Mouse (Mus musculus): ENCODE measurements around the gene Itln1. TPM values are rescaled to one million over a fixed set of nuclear protein-coding genes. Genes with fewer than 3 reads are reported as not detected.

Itln1 gene
- total and polyA plus RNA-seq, 2 experiments = not detected

GRCm38 (mm10) chr1:171558407-171558806, 23.3 kb upstream of the Itln1 start:
- TF ChIP-seq POLR2A (IDR thresholded peaks at IDR 0.05; ENCODE audit: extremely low read depth, insufficient read depth, low read length) (no peak), CTCF (IDR thresholded peaks at IDR 0.05; ENCODE audit: low read depth, low read length) (no peak)
- DNase-seq (ENCODE audit: extremely low read depth, low read depth, low spot score) = no peak
- Histone ChIP-seq H3K79me2 (ENCODE audit: control insufficient read depth, insufficient read depth, low read length) (no peaks in the 10 kb centered on the region), H3K27me3 (ENCODE audit: control insufficient read depth, insufficient read depth, low read length) (no peaks in the 10 kb centered on the region), H3K4me3 (ENCODE audit: insufficient read depth, low read depth, low read length) (no peak overlapping the region), H3K4me1 (ENCODE audit: control insufficient read depth, insufficient read depth, low read length) (no peaks in the 10 kb centered on the region), H3K9ac (ENCODE audit: low read depth, low read length) (no peak overlapping the region), H3K36me3 (ENCODE audit: control insufficient read depth, insufficient read depth, low read length) (no peaks in the 10 kb centered on the region), H3K27ac (replicated peaks; ENCODE audit: insufficient read depth, low read depth, low read length) (no peak overlapping the region)
- WGBS = 84% methylated on average over 6 of the region's 6 CpGs

GRCm38 (mm10) chr1:171556366-171556765, 21.3 kb upstream of the Itln1 start:
- WGBS = 33% methylated on average over 2 of the region's 2 CpGs
- Histone ChIP-seq H3K9ac (ENCODE audit: low read depth, low read length) (no peak overlapping the region), H3K4me1 (ENCODE audit: control insufficient read depth, insufficient read depth, low read length) (no peaks in the 10 kb centered on the region), H3K36me3 (ENCODE audit: control insufficient read depth, insufficient read depth, low read length) (no peaks in the 10 kb centered on the region), H3K27ac (replicated peaks; ENCODE audit: insufficient read depth, low read depth, low read length) (no peak overlapping the region), H3K27me3 (ENCODE audit: control insufficient read depth, insufficient read depth, low read length) (no peaks in the 10 kb centered on the region), H3K79me2 (ENCODE audit: control insufficient read depth, insufficient read depth, low read length) (no peaks in the 10 kb centered on the region), H3K4me3 (ENCODE audit: insufficient read depth, low read depth, low read length) (no peak overlapping the region)
- TF ChIP-seq CTCF (IDR thresholded peaks at IDR 0.05; ENCODE audit: low read depth, low read length) (no peak), POLR2A (IDR thresholded peaks at IDR 0.05; ENCODE audit: extremely low read depth, insufficient read depth, low read length) (no peak)
- peak; percentile 85 for DNase-seq (ENCODE audit: extremely low read depth, low read depth, low spot score)

GRCm38 (mm10) chr1:171553359-171554341, 18.6 kb upstream of the Itln1 start:
- 85% methylated on average over 11 of the region's 11 CpGs for WGBS

GRCm38 (mm10) chr1:171552230-171552629, 17.1 kb upstream of the Itln1 start:
- Histone ChIP-seq H3K27ac (replicated peaks; ENCODE audit: insufficient read depth, low read depth, low read length) (no peak overlapping the region), H3K27me3 (ENCODE audit: control insufficient read depth, insufficient read depth, low read length) (no peaks in the 10 kb centered on the region), H3K4me1 (ENCODE audit: control insufficient read depth, insufficient read depth, low read length) (no peaks in the 10 kb centered on the region), H3K36me3 (ENCODE audit: control insufficient read depth, insufficient read depth, low read length) (no peaks in the 10 kb centered on the region), H3K79me2 (ENCODE audit: control insufficient read depth, insufficient read depth, low read length) (no peaks in the 10 kb centered on the region), H3K9ac (ENCODE audit: low read depth, low read length) (no peak overlapping the region), H3K4me3 (ENCODE audit: insufficient read depth, low read depth, low read length) (no peak overlapping the region)
- no peak for DNase-seq (ENCODE audit: extremely low read depth, low read depth, low spot score)
- TF ChIP-seq CTCF (IDR thresholded peaks at IDR 0.05; ENCODE audit: low read depth, low read length) (no peak), POLR2A (IDR thresholded peaks at IDR 0.05; ENCODE audit: extremely low read depth, insufficient read depth, low read length) (no peak)
- WGBS = 82% methylated on average over 2 of the region's 2 CpGs

More at GRCm38 (mm10) chr1:171553359-171554341, 18.6 kb upstream of the Itln1 start:
- no peak overlapping the region for H3K27ac ChIP-seq (replicated peaks; ENCODE audit: insufficient read depth, low read depth, low read length)
- H3K79me2 ChIP-seq (ENCODE audit: control insufficient read depth, insufficient read depth, low read length) = no peaks in the 10 kb centered on the region
- DNase-seq (ENCODE audit: extremely low read depth, low read depth, low spot score) = no peak
- TF ChIP-seq POLR2A (IDR thresholded peaks at IDR 0.05; ENCODE audit: extremely low read depth, insufficient read depth, low read length) (no peak), CTCF (IDR thresholded peaks at IDR 0.05; ENCODE audit: low read depth, low read length) (no peak)
- no peaks in the 10 kb centered on the region for H3K36me3 ChIP-seq (ENCODE audit: control insufficient read depth, insufficient read depth, low read length)
- no peak overlapping the region for H3K9ac ChIP-seq (ENCODE audit: low read depth, low read length)
- no peaks in the 10 kb centered on the region for H3K4me1 ChIP-seq (ENCODE audit: control insufficient read depth, insufficient read depth, low read length)
- H3K4me3 ChIP-seq (ENCODE audit: insufficient read depth, low read depth, low read length) = no peak overlapping the region
- no peaks in the 10 kb centered on the region for H3K27me3 ChIP-seq (ENCODE audit: control insufficient read depth, insufficient read depth, low read length)

- Histone ChIP-seq H3K36me3 (ENCODE audit: control insufficient read depth, insufficient read depth, low read length) (no peaks in the 10 kb centered on the region), H3K4me3 (ENCODE audit: insufficient read depth, low read depth, low read length) (no peak overlapping the region), H3K27ac (replicated peaks; ENCODE audit: insufficient read depth, low read depth, low read length) (no peak overlapping the region), H3K79me2 (ENCODE audit: control insufficient read depth, insufficient read depth, low read length) (no peaks in the 10 kb centered on the region), H3K4me1 (ENCODE audit: control insufficient read depth, insufficient read depth, low read length) (no peaks in the 10 kb centered on the region), H3K27me3 (ENCODE audit: control insufficient read depth, insufficient read depth, low read length) (no peaks in the 10 kb centered on the region), H3K9ac (ENCODE audit: low read depth, low read length) (no peak overlapping the region)
- DNase-seq (ENCODE audit: extremely low read depth, low read depth, low spot score) = no peak
- 77% methylated on average over 7 of the region's 7 CpGs for WGBS
- TF ChIP-seq CTCF (IDR thresholded peaks at IDR 0.05; ENCODE audit: low read depth, low read length) (no peak), POLR2A (IDR thresholded peaks at IDR 0.05; ENCODE audit: extremely low read depth, insufficient read depth, low read length) (no peak)
Observed at GRCm38 (mm10) chr1:171551326-171551725, 16.2 kb upstream of the Itln1 start.

- Histone ChIP-seq H3K4me3 (ENCODE audit: insufficient read depth, low read depth, low read length) (no peak overlapping the region), H3K79me2 (ENCODE audit: control insufficient read depth, insufficient read depth, low read length) (no peaks in the 10 kb centered on the region), H3K4me1 (ENCODE audit: control insufficient read depth, insufficient read depth, low read length) (no peaks in the 10 kb centered on the region), H3K9ac (ENCODE audit: low read depth, low read length) (no peak overlapping the region), H3K36me3 (ENCODE audit: control insufficient read depth, insufficient read depth, low read length) (no peaks in the 10 kb centered on the region), H3K27ac (replicated peaks; ENCODE audit: insufficient read depth, low read depth, low read length) (no peak overlapping the region), H3K27me3 (ENCODE audit: control insufficient read depth, insufficient read depth, low read length) (no peaks in the 10 kb centered on the region)
- 88% methylated on average over 1 of the region's 1 CpGs for WGBS
- TF ChIP-seq POLR2A (IDR thresholded peaks at IDR 0.05; ENCODE audit: extremely low read depth, insufficient read depth, low read length) (no peak), CTCF (IDR thresholded peaks at IDR 0.05; ENCODE audit: low read depth, low read length) (no peak)
- no peak for DNase-seq (ENCODE audit: extremely low read depth, low read depth, low spot score)
Observed at GRCm38 (mm10) chr1:171540694-171541093, 5.6 kb upstream of the Itln1 start.
